Mouse (Mus musculus): ENCODE measurements around the gene Nos1.
A peak's percentile ranks its signal among the peaks of the same experiment; 100 is the strongest.

Gene Nos1

GRCm38 (mm10) chr5:117898055-117898806 lies 117.4 kb downstream of the Nos1 start:
- DNase-seq (ENCODE audit: low spot score) = peak; percentile 47

GRCm38 (mm10) chr5:117899361-117899760 lies 118.5 kb downstream of the Nos1 start:
- no peak for DNase-seq (ENCODE audit: low spot score)

GRCm38 (mm10) chr5:117900921-117901705 lies 120.3 kb downstream of the Nos1 start:
- DNase-seq (ENCODE audit: low spot score) = peak; percentile 18

- DNase-seq (ENCODE audit: low spot score) = no peak
Measured at GRCm38 (mm10) chr5:117903534-117903933, 122.7 kb downstream of the Nos1 start.

- DNase-seq (ENCODE audit: low spot score) = no peak
Measured at GRCm38 (mm10) chr5:117905728-117906127, 124.9 kb downstream of the Nos1 start.

- no peak for DNase-seq (ENCODE audit: low spot score)
Measured at GRCm38 (mm10) chr5:117909524-117909923, 128.7 kb downstream of the Nos1 start.

- DNase-seq (ENCODE audit: low spot score) = no peak
Measured at GRCm38 (mm10) chr5:117916349-117916748, 135.5 kb downstream of the Nos1 start.

GRCm38 (mm10) chr5:117916906-117917305 lies 136.1 kb downstream of the Nos1 start:
- no peak for DNase-seq (ENCODE audit: low spot score)

GRCm38 (mm10) chr5:117921786-117922528 lies 141.1 kb downstream of the Nos1 start:
- DNase-seq (ENCODE audit: low spot score) = no peak

- peak; percentile 42 for DNase-seq (ENCODE audit: low spot score)
Measured at GRCm38 (mm10) chr5:117923688-117924087, 142.9 kb downstream of the Nos1 start.

- no peak for DNase-seq (ENCODE audit: low spot score)
Measured at GRCm38 (mm10) chr5:117928553-117928952, 147.7 kb downstream of the Nos1 start.

- DNase-seq (ENCODE audit: low spot score) = no peak
Measured at GRCm38 (mm10) chr5:117932222-117932621, 151.4 kb downstream of the Nos1 start.

GRCm38 (mm10) chr5:117932862-117933261 lies 152.0 kb downstream of the Nos1 start:
- DNase-seq (ENCODE audit: low spot score) = peak; percentile 95

GRCm38 (mm10) chr5:117936346-117936745 lies 155.5 kb downstream of the Nos1 start:
- no peak for DNase-seq (ENCODE audit: low spot score)

- DNase-seq (ENCODE audit: low spot score) = no peak
Measured at GRCm38 (mm10) chr5:117937186-117937585, 156.4 kb downstream of the Nos1 start.

- peak; percentile 77 for DNase-seq (ENCODE audit: low spot score)
Measured at GRCm38 (mm10) chr5:117938182-117938581, 157.3 kb downstream of the Nos1 start.

- no peak for DNase-seq (ENCODE audit: low spot score)
Measured at GRCm38 (mm10) chr5:117939402-117939801, 158.6 kb downstream of the Nos1 start.

- no peak for DNase-seq (ENCODE audit: low spot score)
Measured at GRCm38 (mm10) chr5:117941552-117941951, 160.7 kb downstream of the Nos1 start.

- DNase-seq (ENCODE audit: low spot score) = peak; percentile 75
Measured at GRCm38 (mm10) chr5:117946605-117947004, 165.8 kb downstream of the Nos1 start.

GRCm38 (mm10) chr5:117949393-117949792 lies 168.6 kb downstream of the Nos1 start:
- DNase-seq (ENCODE audit: low spot score) = no peak

- no peak for DNase-seq (ENCODE audit: low spot score)
Measured at GRCm38 (mm10) chr5:117953893-117954292, 173.1 kb downstream of the Nos1 start.

- DNase-seq (ENCODE audit: low spot score) = no peak
Measured at GRCm38 (mm10) chr5:117954429-117954828, 173.6 kb downstream of the Nos1 start.

All from retina, embryonic 14.5 days (tissue).